Mouse (Mus musculus): Measurements from ENCODE around the gene Gm49337. TPM values are rescaled to one million over a fixed set of nuclear protein-coding genes. Genes with fewer than 3 reads are reported as not detected.

Gm49337 gene
- total and polyA plus RNA-seq, 3 experiments: not detected

DNA sequence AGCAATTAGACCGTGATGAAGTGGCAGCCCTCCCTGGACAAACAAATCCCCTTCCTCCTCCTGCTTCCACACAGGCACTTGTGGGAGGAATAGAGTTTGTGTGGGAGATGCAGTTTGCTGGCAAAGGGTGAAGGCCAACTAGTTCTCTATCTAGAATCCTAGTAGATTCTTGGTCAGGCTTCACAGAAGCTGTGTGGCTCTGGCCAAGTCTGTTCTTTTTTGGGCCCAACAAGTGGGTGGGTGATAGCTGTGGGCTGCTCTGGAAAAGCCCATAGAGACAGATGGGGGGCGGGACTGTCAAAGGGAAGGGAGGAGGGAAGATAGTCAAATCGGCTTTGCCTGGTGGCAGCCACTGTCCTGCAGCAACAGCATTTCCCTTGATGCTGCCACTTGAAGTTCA is 12.4 kb upstream of the Gm49337 start:
- Histone ChIP-seq H3K9ac (ENCODE audit: control insufficient read depth, low read depth, low read length, poor library complexity, severe bottlenecking) (no peak overlapping the region), H3K27ac (ENCODE audit: control insufficient read depth, low read depth, low read length) (no peak overlapping the region), H3K36me3 (ENCODE audit: control insufficient read depth in 1 of 2, insufficient read depth in 2 of 2, low read length in 2 of 2) (peaks cover 9 to 12% of the 10 kb centered on the region in 2 experiments), H3K27me3 (ENCODE audit: control insufficient read depth in 1 of 2, insufficient read depth in 2 of 2, low read length in 2 of 2) (no peaks in the 10 kb centered on the region), H3K9me3 (replicated peaks; ENCODE audit: insufficient read depth, low read length) (no peaks in the 10 kb centered on the region), H3K4me1 (ENCODE audit: control insufficient read depth in 1 of 2, insufficient read depth in 2 of 2, low read length in 2 of 2) (peaks cover 10 to 15% of the 10 kb centered on the region in 2 experiments), H3K4me3 (ENCODE audit: control insufficient read depth in 1 of 2, insufficient read depth in 1 of 2, low read depth in 2 of 2, low read length in 2 of 2) (no peak overlapping the region), H3K79me2 (ENCODE audit: control insufficient read depth, insufficient read depth, low read length, poor library complexity) (no peaks in the 10 kb centered on the region)
- TF ChIP-seq MAX (IDR thresholded peaks at IDR 0.05; ENCODE audit: low read length): no peak
- no peak for TF ChIP-seq ELF1 (IDR thresholded peaks at IDR 0.05; ENCODE audit: low read depth, low read length)
- TF ChIP-seq USF2 (IDR thresholded peaks at IDR 0.05; ENCODE audit: borderline replicate concordance in 1 of 2, insufficient read depth in 1 of 2, low read depth in 1 of 2, low read length in 2 of 2): no peak
- TF ChIP-seq GATA1 (IDR thresholded peaks at IDR 0.05; ENCODE audit: low read depth, low read length): no peak
- TF ChIP-seq MEF2A (IDR thresholded peaks at IDR 0.05; ENCODE audit: extremely low read depth, insufficient replicate concordance, low read depth, low read length, poor library complexity, severe bottlenecking): no peak
- no peak for TF ChIP-seq ZNF384 (IDR thresholded peaks at IDR 0.05; ENCODE audit: low read depth, low read length)
- no peak for TF ChIP-seq CHD2 (IDR thresholded peaks at IDR 0.05; ENCODE audit: low read length)
- no peak for TF ChIP-seq MYB (IDR thresholded peaks at IDR 0.05; ENCODE audit: low read depth, low read length)
- TF ChIP-seq POLR2AphosphoS2 (IDR thresholded peaks at IDR 0.05; ENCODE audit: low read length): no peak
- TF ChIP-seq ZKSCAN1 (IDR thresholded peaks at IDR 0.05; ENCODE audit: low read depth, low read length): no peak
- TF ChIP-seq RCOR1 (IDR thresholded peaks at IDR 0.05; ENCODE audit: low read depth, low read length): no peak
- no peak for TF ChIP-seq HCFC1 (IDR thresholded peaks at IDR 0.05; ENCODE audit: low read depth, low read length)
- TF ChIP-seq TAL1 (IDR thresholded peaks at IDR 0.05; ENCODE audit: low read length): no peak
- no peak for TF ChIP-seq JUND (IDR thresholded peaks at IDR 0.05; ENCODE audit: low read depth, low read length)
- no peak for TF ChIP-seq TCF12 (IDR thresholded peaks at IDR 0.05; ENCODE audit: low read depth, low read length)
- TF ChIP-seq EP300 (IDR thresholded peaks at IDR 0.05; ENCODE audit: low read depth in 1 of 2, low read length in 2 of 2): no peak
- no peak for TF ChIP-seq MAZ (IDR thresholded peaks at IDR 0.05; ENCODE audit: low read depth, low read length)
- TF ChIP-seq MAFK (IDR thresholded peaks at IDR 0.05; ENCODE audit: borderline replicate concordance, low read depth, low read length): no peak
- no peak for TF ChIP-seq USF1 (IDR thresholded peaks at IDR 0.05; ENCODE audit: low read depth, low read length)
- no peak for DNase-seq (ENCODE audit: low read depth, low spot score)

GRCm38 (mm10) chr4:116162142-116162541 is 11.0 kb upstream of the Gm49337 start:
- Histone ChIP-seq H3K79me2 (ENCODE audit: control insufficient read depth, insufficient read depth, low read length, poor library complexity) (no peaks in the 10 kb centered on the region), H3K27ac (ENCODE audit: control insufficient read depth, low read depth, low read length) (no peak overlapping the region), H3K27me3 (ENCODE audit: control insufficient read depth in 1 of 2, insufficient read depth in 2 of 2, low read length in 2 of 2) (no peaks in the 10 kb centered on the region), H3K4me1 (ENCODE audit: control insufficient read depth in 1 of 2, insufficient read depth in 2 of 2, low read length in 2 of 2) (peaks cover 10 to 15% of the 10 kb centered on the region in 2 experiments), H3K9ac (ENCODE audit: control insufficient read depth, low read depth, low read length, poor library complexity, severe bottlenecking) (no peak overlapping the region), H3K4me3 (ENCODE audit: control insufficient read depth in 1 of 2, insufficient read depth in 1 of 2, low read depth in 2 of 2, low read length in 2 of 2) (no peak overlapping the region), H3K36me3 (ENCODE audit: control insufficient read depth in 1 of 2, insufficient read depth in 2 of 2, low read length in 2 of 2) (peaks cover 0 to 12% of the 10 kb centered on the region in 2 experiments; a peak in 3 of 4 replicates), H3K9me3 (replicated peaks; ENCODE audit: insufficient read depth, low read length) (no peaks in the 10 kb centered on the region)
- peak; percentile 54 for DNase-seq (ENCODE audit: low read depth, low spot score)
- no peak for TF ChIP-seq TAL1 (IDR thresholded peaks at IDR 0.05; ENCODE audit: low read length)
- no peak for TF ChIP-seq ZNF384 (IDR thresholded peaks at IDR 0.05; ENCODE audit: low read depth, low read length)
- TF ChIP-seq MAX (IDR thresholded peaks at IDR 0.05; ENCODE audit: low read length): no peak
- no peak for TF ChIP-seq MEF2A (IDR thresholded peaks at IDR 0.05; ENCODE audit: extremely low read depth, insufficient replicate concordance, low read depth, low read length, poor library complexity, severe bottlenecking)
- no peak for TF ChIP-seq MYC (IDR thresholded peaks at IDR 0.05; ENCODE audit: low read depth, low read length)
- no peak for TF ChIP-seq GABPA (IDR thresholded peaks at IDR 0.05; ENCODE audit: low read depth, low read length)
